Mouse (Mus musculus) lung, postnatal 0 days (tissue): ENCODE measurements around the gene Ric8b.

ENCODE experiments used
- CTCF ChIP-seq: IDR thresholded peaks from 2 replicates; pipeline ENCODE4 v1.5.1; 2016; ENCODE audit warnings: antibody characterized with exemption, mild to moderate bottlenecking
- EP300 ChIP-seq: IDR thresholded peaks from 2 replicates; pipeline ENCODE4 v1.6.1; 2016; ENCODE audit warnings: antibody characterized with exemption, mild to moderate bottlenecking, control low read depth

DNA sequence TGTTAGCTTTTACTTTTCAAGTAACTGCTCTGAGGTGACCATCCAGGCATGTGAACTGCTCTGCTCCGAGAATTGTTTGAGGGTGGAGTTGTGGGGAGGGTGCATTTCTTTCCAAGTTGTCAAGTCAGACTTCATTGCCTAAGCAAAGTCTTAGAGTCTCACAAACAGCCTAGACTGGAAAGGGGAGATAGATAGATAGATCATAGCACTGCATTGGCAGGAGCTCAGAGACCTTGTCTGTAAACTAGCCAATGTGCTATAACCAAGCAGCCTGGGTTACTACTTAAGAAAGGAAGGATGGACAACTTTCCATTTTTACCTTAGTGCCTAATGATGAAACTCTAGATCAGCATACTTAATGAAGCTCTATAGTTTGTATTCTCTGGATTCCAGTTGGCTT, 22.9 kb downstream of the Ric8b start:
- TF ChIP-seq EP300 (no peak), CTCF (no peak)
